Mouse (Mus musculus): ENCODE measurements around the gene Samhd1. TPM values are rescaled to one million over a fixed set of nuclear protein-coding genes. Genes with fewer than 3 reads are reported as not detected.

The Samhd1 gene
- polyA plus RNA-seq, 1 experiment from 2014 or later, result 9.6 TPM

DNA sequence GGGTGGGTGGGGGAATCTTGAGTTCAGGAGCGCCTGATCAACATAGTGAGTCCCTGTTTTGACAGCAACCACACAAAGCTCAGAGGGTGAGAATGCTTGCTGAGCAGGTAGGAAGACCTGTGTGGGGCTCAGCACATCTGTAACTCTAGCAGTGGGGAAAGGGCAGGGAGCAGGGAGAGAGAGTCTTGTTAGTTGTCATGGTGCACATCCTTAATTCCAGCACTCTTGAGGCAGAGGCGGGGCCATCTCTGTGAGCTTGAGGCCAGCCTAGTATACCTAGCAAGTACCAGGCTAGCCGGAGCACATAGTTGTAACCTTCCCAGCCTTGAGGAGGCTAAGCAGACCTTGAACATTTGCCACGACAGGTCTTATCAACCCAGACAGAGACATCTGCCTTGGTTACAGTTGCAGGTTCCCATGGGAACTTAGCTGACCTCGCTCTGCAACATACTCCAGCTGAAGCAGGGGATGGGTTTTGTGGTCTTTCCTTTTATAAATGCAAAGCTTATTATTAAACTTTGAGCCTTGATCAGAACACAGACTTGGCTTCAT is 4.3 kb upstream of the Samhd1 start:
- no peak overlapping the region for H3K9ac ChIP-seq (ENCODE audit: low read depth, low read length)
- ATAC-seq, result no peak
- peaks cover 7% of the 10 kb centered on the region; the same call in 1 of the 2 replicates for H3K9me3 ChIP-seq (replicated peaks; ENCODE audit: control insufficient read depth, low read length, poor library complexity, severe bottlenecking)
- H3K27me3 ChIP-seq (ENCODE audit: control insufficient read depth, insufficient read depth, low read depth, low read length), result no peaks in the 10 kb centered on the region
- H3K4me3 ChIP-seq (ENCODE audit: low read depth, low read length), result no peak overlapping the region
- no peak overlapping the region for H3K27ac ChIP-seq (ENCODE audit: low read length)
- WGBS, result 89% methylated on average over 5 of the region's 5 CpGs
- no peaks in the 10 kb centered on the region for H3K36me3 ChIP-seq (ENCODE audit: control insufficient read depth, insufficient read depth, low read length)
- H3K4me2 ChIP-seq (ENCODE audit: low read length), result no peak overlapping the region
- H3K4me1 ChIP-seq (ENCODE audit: control insufficient read depth, insufficient read depth, low read length), result peaks cover under 1% of the 10 kb centered on the region; the same call in 1 of the 2 replicates

DNA sequence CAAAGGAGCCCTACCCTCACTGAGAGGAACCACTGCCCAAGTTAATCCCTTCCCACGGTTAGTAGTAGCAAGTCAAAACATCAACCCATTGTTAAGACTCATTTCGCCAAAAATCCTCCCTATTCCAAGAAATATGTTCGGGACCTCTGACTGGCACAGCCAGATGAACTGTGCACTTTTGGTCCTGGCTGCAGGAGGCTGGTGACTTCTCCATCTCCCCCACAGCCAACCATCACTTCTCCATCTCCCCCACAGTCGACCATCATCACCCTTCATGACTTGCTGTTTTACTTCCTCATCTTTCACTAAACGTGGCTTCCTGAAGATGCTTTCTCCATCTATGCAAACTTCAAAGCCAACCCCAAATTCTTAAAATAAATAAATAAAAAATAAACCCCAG is 3.7 kb upstream of the Samhd1 start:
- Histone ChIP-seq H3K36me3 (ENCODE audit: control insufficient read depth, insufficient read depth, low read length) (no peaks in the 10 kb centered on the region), H3K4me2 (ENCODE audit: low read length) (no peak overlapping the region), H3K27ac (ENCODE audit: low read length) (no peak overlapping the region), H3K9me3 (replicated peaks; ENCODE audit: control insufficient read depth, low read length, poor library complexity, severe bottlenecking) (peaks cover 7% of the 10 kb centered on the region; the same call in 1 of the 2 replicates), H3K9ac (ENCODE audit: low read depth, low read length) (no peak overlapping the region), H3K27me3 (ENCODE audit: control insufficient read depth, insufficient read depth, low read depth, low read length) (no peaks in the 10 kb centered on the region), H3K4me3 (ENCODE audit: low read depth, low read length) (no peak overlapping the region), H3K4me1 (ENCODE audit: control insufficient read depth, insufficient read depth, low read length) (peaks cover 4% of the 10 kb centered on the region)
- no peak for ATAC-seq
- 76% methylated on average over 5 of the region's 5 CpGs for WGBS

- Histone ChIP-seq H3K27ac (ENCODE audit: low read length) (no peak overlapping the region), H3K27me3 (ENCODE audit: control insufficient read depth, insufficient read depth, low read depth, low read length) (no peaks in the 10 kb centered on the region), H3K4me2 (ENCODE audit: low read length) (no peak overlapping the region), H3K4me3 (ENCODE audit: low read depth, low read length) (no peak overlapping the region), H3K9ac (ENCODE audit: low read depth, low read length) (no peak overlapping the region), H3K36me3 (ENCODE audit: control insufficient read depth, insufficient read depth, low read length) (no peaks in the 10 kb centered on the region), H3K9me3 (replicated peaks; ENCODE audit: control insufficient read depth, low read length, poor library complexity, severe bottlenecking) (peaks cover 7% of the 10 kb centered on the region; the same call in 1 of the 2 replicates), H3K4me1 (ENCODE audit: control insufficient read depth, insufficient read depth, low read length) (peaks cover 6% of the 10 kb centered on the region)
- 94% methylated on average over 9 of the region's 9 CpGs for whole genome bisulfite sequencing
- ATAC-seq, result no peak
Measured at GRCm38 (mm10) chr2:157137959-157138731, 3.1 kb upstream of the Samhd1 start.

DNA sequence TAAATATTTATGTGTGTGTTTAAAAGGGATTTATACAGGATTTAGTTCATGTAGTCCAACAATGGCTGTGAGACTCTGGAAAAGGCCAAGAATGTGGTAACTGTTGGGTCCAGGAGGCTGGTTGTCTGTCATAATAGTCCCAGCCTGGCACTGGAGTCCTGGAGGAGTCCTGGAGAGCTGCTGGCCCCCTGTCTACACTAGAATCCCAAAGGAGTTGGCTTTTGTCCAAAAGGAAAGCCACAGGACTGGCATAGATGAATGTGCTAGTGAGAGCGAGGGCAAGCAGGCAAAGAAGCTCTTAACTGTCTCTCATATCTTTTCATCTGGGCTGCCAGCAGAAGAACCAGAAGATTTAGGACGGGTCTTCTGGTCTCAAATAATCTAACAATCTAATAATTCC is 1.6 kb upstream of the Samhd1 start:
- Histone ChIP-seq H3K4me2 (ENCODE audit: low read length) (no peak overlapping the region), H3K9me3 (replicated peaks; ENCODE audit: control insufficient read depth, low read length, poor library complexity, severe bottlenecking) (peaks cover 7% of the 10 kb centered on the region; the same call in 1 of the 2 replicates), H3K27ac (ENCODE audit: low read length) (no peak overlapping the region), H3K27me3 (ENCODE audit: control insufficient read depth, insufficient read depth, low read depth, low read length) (no peaks in the 10 kb centered on the region), H3K4me1 (ENCODE audit: control insufficient read depth, insufficient read depth, low read length) (peaks cover 6% of the 10 kb centered on the region), H3K4me3 (ENCODE audit: low read depth, low read length) (no peak overlapping the region), H3K36me3 (ENCODE audit: control insufficient read depth, insufficient read depth, low read length) (no peaks in the 10 kb centered on the region), H3K9ac (ENCODE audit: low read depth, low read length) (no peak overlapping the region)
- WGBS, result 81% methylated on average over 2 of the region's 2 CpGs
- no peak for ATAC-seq

DNA sequence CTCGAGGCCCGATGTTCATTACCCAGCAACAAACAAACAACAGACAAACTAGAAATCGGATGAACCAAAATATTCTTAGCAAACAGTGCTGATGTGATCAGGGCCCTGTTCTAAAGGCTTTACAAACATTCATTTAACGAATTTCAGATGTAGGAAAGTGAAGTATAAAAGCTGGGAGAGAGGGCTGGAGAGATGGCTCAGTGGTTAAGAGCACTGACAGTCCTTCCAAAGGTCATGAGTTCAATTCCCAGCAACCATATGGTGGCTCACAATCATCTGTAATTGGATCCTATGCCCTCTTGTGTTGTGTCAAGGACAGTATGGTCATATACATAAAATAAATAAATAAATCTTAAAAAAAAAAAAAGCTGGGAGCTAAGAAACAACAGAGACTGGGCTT is 1.1 kb upstream of the Samhd1 start:
- H3K27me3 ChIP-seq (ENCODE audit: control insufficient read depth, insufficient read depth, low read depth, low read length), result no peaks in the 10 kb centered on the region
- H3K27ac ChIP-seq (ENCODE audit: low read length), result no peak overlapping the region
- H3K9ac ChIP-seq (ENCODE audit: low read depth, low read length), result no peak overlapping the region
- ATAC-seq, result no peak
- H3K4me3 ChIP-seq (ENCODE audit: low read depth, low read length), result no peak overlapping the region
- H3K36me3 ChIP-seq (ENCODE audit: control insufficient read depth, insufficient read depth, low read length), result no peaks in the 10 kb centered on the region
- peaks cover 4% of the 10 kb centered on the region; the same call in 1 of the 2 replicates for H3K9me3 ChIP-seq (replicated peaks; ENCODE audit: control insufficient read depth, low read length, poor library complexity, severe bottlenecking)
- H3K4me1 ChIP-seq (ENCODE audit: control insufficient read depth, insufficient read depth, low read length), result peaks cover 6% of the 10 kb centered on the region
- no peak overlapping the region for H3K4me2 ChIP-seq (ENCODE audit: low read length)
- 89% methylated on average over 4 of the region's 4 CpGs for WGBS

DNA sequence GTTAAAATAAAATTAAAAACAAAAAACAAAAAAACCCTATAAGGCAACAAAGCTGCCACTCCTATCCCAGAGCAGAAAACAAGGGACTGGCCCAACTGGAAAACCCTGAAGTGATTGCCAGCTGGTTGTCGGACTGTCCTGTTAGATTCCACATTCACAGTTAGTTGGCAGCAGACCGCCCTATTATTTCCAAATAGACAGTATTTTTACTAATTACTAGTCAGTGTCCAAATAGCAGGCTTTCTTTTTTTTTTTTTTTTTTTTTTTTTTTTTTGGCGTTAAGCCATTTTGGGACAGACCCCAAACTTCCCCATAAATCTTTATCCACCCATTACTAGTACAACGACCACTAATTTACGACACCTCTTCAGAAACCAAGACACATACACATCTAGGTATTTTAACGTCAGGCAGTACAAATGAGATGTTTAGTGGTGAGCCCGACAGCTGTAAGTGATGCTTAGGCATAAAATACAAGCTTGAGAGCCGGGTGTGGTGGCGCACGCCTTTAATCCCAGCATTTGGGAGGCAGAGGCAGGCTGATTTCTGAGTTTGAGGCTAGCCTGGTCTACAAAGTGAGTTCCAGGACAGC is 560 bp upstream of the Samhd1 start:
- 0 out of 2 replicates have a peak, but pooled peaks have one; percentile 19 for ATAC-seq
- WGBS, result 84% methylated on average over 10 of the region's 10 CpGs
- H3K4me2 ChIP-seq (ENCODE audit: low read length), result peak overlapping the region; percentile 98
- peaks cover 4% of the 10 kb centered on the region; the same call in 1 of the 2 replicates for H3K9me3 ChIP-seq (replicated peaks; ENCODE audit: control insufficient read depth, low read length, poor library complexity, severe bottlenecking)
- peak overlapping the region; percentile 72 for H3K4me3 ChIP-seq (ENCODE audit: low read depth, low read length)
- H3K27me3 ChIP-seq (ENCODE audit: control insufficient read depth, insufficient read depth, low read depth, low read length), result no peaks in the 10 kb centered on the region
- H3K4me1 ChIP-seq (ENCODE audit: control insufficient read depth, insufficient read depth, low read length), result peaks cover 6% of the 10 kb centered on the region
- peak overlapping the region; percentile 30 for H3K9ac ChIP-seq (ENCODE audit: low read depth, low read length)
- H3K36me3 ChIP-seq (ENCODE audit: control insufficient read depth, insufficient read depth, low read length), result no peaks in the 10 kb centered on the region
- peak overlapping the region; percentile 25; the same call in 1 of the 2 replicates for H3K27ac ChIP-seq (ENCODE audit: low read length)

GRCm38 (mm10) chr2:157134479-157134931 is 560 bp downstream of the Samhd1 start:
- peak overlapping the region; percentile 74 for H3K9ac ChIP-seq (ENCODE audit: low read depth, low read length)
- peaks cover 6% of the 10 kb centered on the region for H3K4me1 ChIP-seq (ENCODE audit: control insufficient read depth, insufficient read depth, low read length)
- peak overlapping the region; percentile 98 for H3K4me2 ChIP-seq (ENCODE audit: low read length)
- ATAC-seq, result peak; percentile 86
- WGBS, result under 1% methylated on average over 25 of the region's 25 CpGs
- H3K27ac ChIP-seq (ENCODE audit: low read length), result 0 out of 2 replicates have a peak overlapping the region, but pooled peaks have one; percentile 49
- peak overlapping the region; percentile 72 for H3K4me3 ChIP-seq (ENCODE audit: low read depth, low read length)
- no peaks in the 10 kb centered on the region for H3K36me3 ChIP-seq (ENCODE audit: control insufficient read depth, insufficient read depth, low read length)
- no peaks in the 10 kb centered on the region for H3K27me3 ChIP-seq (ENCODE audit: control insufficient read depth, insufficient read depth, low read depth, low read length)
- H3K9me3 ChIP-seq (replicated peaks; ENCODE audit: control insufficient read depth, low read length, poor library complexity, severe bottlenecking), result no peaks in the 10 kb centered on the region

DNA sequence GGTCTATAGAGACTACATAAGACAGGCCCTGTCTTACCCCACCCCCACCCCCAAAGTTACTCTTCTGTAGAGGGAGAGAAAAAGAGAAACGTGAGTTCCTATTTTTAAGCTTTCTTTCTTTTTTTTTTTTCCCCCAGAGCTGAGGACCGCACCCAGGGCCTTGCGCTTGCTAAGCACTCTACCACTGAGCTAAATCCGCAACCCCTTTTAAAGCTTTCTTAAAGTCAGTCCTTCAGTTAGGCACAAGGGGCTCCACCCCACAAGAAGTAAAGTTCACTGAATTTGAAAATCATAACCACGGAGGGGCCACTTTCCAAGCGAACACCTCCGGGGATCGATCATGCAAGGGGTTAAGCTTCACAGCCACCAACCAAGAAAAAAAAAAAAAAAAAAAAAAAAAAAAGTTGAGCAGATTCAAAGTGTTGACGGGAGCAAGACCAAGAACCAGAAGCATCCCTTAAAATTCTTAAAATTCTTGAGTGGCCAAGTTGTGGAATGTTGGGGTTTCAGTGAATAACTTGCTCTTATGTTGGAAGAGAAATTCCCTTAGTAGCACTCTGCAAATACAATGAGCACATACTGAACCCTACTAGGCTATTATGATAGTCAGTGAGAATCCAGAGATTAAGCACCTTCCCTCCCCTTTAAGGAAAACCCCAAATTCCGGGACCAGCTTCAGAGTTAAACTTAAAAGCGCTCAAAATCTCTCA is 1.1 kb downstream of the Samhd1 start:
- Histone ChIP-seq H3K4me3 (ENCODE audit: low read depth, low read length) (peak overlapping the region; percentile 72), H3K27ac (ENCODE audit: low read length) (no peak overlapping the region), H3K9ac (ENCODE audit: low read depth, low read length) (peak overlapping the region; percentile 74), H3K9me3 (replicated peaks; ENCODE audit: control insufficient read depth, low read length, poor library complexity, severe bottlenecking) (no peaks in the 10 kb centered on the region), H3K36me3 (ENCODE audit: control insufficient read depth, insufficient read depth, low read length) (no peaks in the 10 kb centered on the region), H3K4me1 (ENCODE audit: control insufficient read depth, insufficient read depth, low read length) (peaks cover 6% of the 10 kb centered on the region), H3K27me3 (ENCODE audit: control insufficient read depth, insufficient read depth, low read depth, low read length) (no peaks in the 10 kb centered on the region), H3K4me2 (ENCODE audit: low read length) (peak overlapping the region; percentile 98)
- no peak for ATAC-seq
- WGBS, result 14% methylated on average over 11 of the region's 11 CpGs

Data from midbrain, embryonic 16.5 days (tissue).